Mouse (Mus musculus) stomach, embryonic 16.5 days (tissue): Measurements from ENCODE around the gene BC029722. TPM values are rescaled to one million over a fixed set of nuclear protein-coding genes. Genes with fewer than 3 reads are reported as not detected.

Experiments used
- ATAC-seq: fragments of 200-750 bp; cut with Nextera tagmentation; 2 replicates; pipeline ENCODE4 v1.8.0; 2017; ENCODE audit warnings: moderate number of reproducible peaks, moderate TSS enrichment; ENCODE audit not compliant: insufficient read depth, low FRiP score
- H3K27ac ChIP-seq: fragments of 300-500 bp; sonication (generic); 2 replicates; pipeline ENCODE4 v1.5.1; 2014; ENCODE audit warnings: low read length
- H3K27me3 ChIP-seq: fragments of 300-500 bp; sonication (generic); 2 replicates; pipeline ENCODE4 v1.6.1; 2014; ENCODE audit warnings: low read length, control low read depth, mixed read lengths; ENCODE audit not compliant: control insufficient read depth, insufficient read depth
- H3K36me3 ChIP-seq: fragments of 300-500 bp; sonication (generic); 2 replicates; pipeline ENCODE4 v1.6.1; 2014; ENCODE audit warnings: low read length; ENCODE audit not compliant: control insufficient read depth, insufficient read depth
- H3K4me1 ChIP-seq: fragments of 300-500 bp; sonication (generic); 2 replicates; pipeline ENCODE4 v1.6.1; 2014; ENCODE audit warnings: low read length, control low read depth, mixed read lengths; ENCODE audit not compliant: control insufficient read depth, insufficient read depth
- H3K4me2 ChIP-seq: fragments of 300-500 bp; sonication (generic); 2 replicates; pipeline ENCODE4 v1.6.1; 2014; ENCODE audit warnings: low read depth, low read length, mixed read lengths
- H3K4me3 ChIP-seq: fragments of 300-500 bp; sonication (generic); replicated peaks from 2 replicates; pipeline ENCODE4 v1.5.1; 2014; ENCODE audit warnings: mild to moderate bottlenecking, low read length
- H3K9ac ChIP-seq: fragments of 300-500 bp; sonication (generic); 2 replicates; pipeline ENCODE4 v1.6.1; 2014; ENCODE audit warnings: low read length
- H3K9me3 ChIP-seq: fragments of 300-500 bp; sonication (generic); replicated peaks from 2 replicates; pipeline ENCODE4 v1.6.1; 2016; ENCODE audit warnings: low read length, control low read depth; ENCODE audit not compliant: control insufficient read depth
- WGBS: fragments of 180-500 bp; shearing (Covaris S2); extraction: QIAGEN DNeasy Blood & Tissue Kit; methylation state at CpG from one replicate; pipeline ENCODE4 v1.1.7; 2014; 5-methylcytosine and 5-hydroxymethylcytosine counted together
- polyA plus RNA-seq: library from polyadenylated mRNA; unstranded; fragments of >200 nt; fragmentation: Nextera tagmentation; extraction: Ambion mirVana; gene quantifications from 2 replicates; pipeline ENCODE4 v1.2.1, GENCODE M21; 2015

The BC029722 gene
- polyA plus RNA-seq, 1 experiment from 2014 or later, result 25.7 TPM

DNA sequence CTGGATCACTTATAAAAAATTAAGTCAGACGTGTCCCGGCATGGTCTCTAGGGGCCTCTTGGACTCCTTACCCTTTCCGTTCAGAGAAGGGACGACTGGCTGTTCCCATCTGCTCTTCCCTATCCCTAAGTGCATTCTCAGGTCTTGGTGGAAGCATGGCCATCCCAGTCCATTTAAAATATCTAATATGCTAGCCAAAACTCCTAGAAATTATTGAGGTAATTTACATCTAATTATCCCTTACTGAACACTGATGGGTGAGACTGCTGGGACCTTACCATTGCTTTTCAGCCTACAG, 41.6 kb downstream of the BC029722 start:
- Histone ChIP-seq H3K4me1 (peaks cover 2% of the 10 kb centered on the region; the same call in 1 of the 2 replicates), H3K27ac (no peak overlapping the region), H3K9me3 (no peaks in the 10 kb centered on the region), H3K27me3 (peaks cover 24% of the 10 kb centered on the region), H3K9ac (no peak overlapping the region), H3K4me3 (no peak overlapping the region), H3K36me3 (no peaks in the 10 kb centered on the region), H3K4me2 (no peak overlapping the region)
- no peak for ATAC-seq
- WGBS, result 82% methylated on average over 4 of the region's 4 CpGs

DNA sequence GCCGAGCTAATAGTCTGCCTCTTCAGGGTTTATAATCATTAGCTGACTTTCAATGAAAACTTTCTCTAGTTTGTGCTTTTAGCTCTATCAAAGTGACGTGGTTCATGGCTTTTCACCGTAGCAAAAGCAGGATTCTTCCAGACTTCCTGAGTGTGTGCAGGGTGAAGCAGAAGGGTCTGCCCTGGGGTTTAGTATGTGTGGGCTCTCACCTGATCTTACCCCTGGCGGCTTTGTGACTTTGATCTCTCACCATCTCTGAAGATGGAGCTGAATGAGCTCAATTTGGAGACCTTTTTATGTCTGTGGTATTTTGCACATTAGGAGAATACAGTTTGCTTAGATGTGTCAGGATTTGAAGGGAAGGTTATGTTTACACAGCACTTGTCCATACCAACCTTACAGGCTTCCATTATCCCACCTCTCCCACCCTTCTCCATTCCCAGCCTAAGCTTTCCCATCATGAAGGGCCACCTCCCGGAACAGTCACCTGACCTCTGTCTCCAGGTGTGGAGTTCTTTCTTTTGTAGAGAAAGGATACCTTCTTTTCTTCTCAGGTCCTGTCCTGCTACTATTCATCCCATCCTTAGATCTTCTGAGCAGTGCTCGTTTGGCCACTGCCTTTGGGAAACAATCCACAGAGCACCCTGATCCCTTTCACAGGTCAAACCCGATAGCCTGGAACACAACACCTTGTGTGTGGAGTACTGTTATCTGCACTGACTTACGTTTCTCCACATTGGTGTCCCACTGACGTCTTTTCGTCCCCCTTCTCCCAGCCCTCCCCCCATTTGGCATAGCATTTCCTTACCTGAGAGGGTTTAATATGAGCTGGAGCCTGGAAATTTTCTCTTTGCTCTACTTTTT, 42.2 kb downstream of the BC029722 start:
- Histone ChIP-seq H3K4me1 (peaks cover 2% of the 10 kb centered on the region; the same call in 1 of the 2 replicates), H3K9ac (no peak overlapping the region), H3K4me2 (no peak overlapping the region), H3K9me3 (no peaks in the 10 kb centered on the region), H3K4me3 (no peak overlapping the region), H3K36me3 (no peaks in the 10 kb centered on the region), H3K27ac (no peak overlapping the region), H3K27me3 (peaks cover 24% of the 10 kb centered on the region)
- 53% methylated on average over 10 of the region's 10 CpGs for WGBS
- no peak for ATAC-seq

DNA sequence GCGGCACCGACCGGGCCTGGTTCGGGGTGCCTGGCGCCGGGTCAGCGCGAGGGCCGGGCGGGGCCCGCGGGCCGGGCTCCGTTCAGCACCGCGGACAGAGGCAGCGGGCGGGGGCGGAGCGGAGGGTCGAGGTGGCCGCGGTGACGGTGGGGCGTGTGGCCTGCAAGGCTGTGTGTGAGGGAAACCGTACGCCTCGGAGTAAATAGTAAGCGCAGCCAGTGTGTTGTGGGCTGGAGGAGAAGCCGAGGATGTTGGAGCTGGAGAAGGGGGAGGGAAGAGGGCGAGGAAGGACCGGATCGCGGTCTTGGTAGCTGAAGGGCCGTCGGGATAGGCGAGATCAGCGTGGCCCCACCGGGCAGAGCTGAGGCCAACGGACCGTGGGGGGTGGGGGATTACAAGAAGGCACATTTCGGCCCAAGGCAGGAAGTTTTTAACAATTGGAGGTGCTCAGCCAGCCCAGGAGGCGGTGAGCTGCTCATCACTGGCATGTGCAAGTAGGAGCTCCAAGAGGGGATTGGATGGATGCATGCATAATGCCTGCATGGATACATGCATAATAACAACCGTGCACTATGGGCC, 43.5 kb downstream of the BC029722 start:
- H3K4me2 ChIP-seq, result peak overlapping the region; percentile 94
- under 1% methylated on average over 44 of the region's 44 CpGs for WGBS

DNA sequence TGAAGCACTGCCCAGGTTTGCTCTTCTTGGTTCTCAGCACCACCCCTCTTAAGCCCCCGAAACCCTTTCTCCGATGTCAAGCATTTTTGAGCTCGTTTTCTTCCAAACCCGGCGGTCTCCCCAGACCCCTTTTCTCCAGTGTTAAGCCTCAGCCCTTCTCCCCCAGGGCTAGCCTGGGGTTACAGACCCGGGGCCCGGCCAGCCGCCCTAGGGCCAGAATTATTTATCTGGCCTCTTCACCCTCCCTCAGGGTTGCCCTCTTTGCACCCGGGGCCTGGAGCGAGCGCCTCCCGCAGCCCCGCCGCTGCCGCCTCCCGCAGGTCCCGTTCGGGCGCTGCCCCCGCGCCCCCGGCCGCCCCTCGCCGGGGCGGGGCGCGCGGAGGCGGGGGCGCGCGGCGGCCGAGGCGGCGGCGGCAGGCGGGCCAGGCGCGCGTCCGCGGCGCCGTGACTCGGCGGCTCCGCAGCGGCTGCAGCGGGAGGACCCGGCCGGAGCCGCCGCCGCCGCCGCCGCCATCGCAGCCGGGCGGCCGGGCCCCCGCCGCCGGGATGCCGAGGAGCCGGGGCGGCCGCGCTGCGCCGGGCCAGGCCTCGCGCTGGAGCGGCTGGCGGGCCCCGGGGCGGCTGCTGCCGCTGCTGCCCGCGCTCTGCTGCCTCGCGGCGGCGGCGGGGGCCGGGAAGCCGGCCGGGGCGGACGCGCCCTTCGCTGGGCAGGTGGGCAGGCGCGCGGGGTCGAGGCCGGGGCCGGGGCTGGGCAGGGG, 44.1 kb downstream of the BC029722 start, which contains the start of gene Mmp24:
Gene Mmp24, plus strand, starts transcription at position 416 of the 758 bp plus-strand sequence.
- no peak within 1 kb of the TSS; the same call in 1 of the 2 replicates for H3K9ac ChIP-seq

More for the DNA sequence above, 43.5 kb downstream of the BC029722 start:
- Histone ChIP-seq H3K4me3 (peak overlapping the region; percentile 58), H3K4me1 (peaks cover 2% of the 10 kb centered on the region; the same call in 1 of the 2 replicates), H3K36me3 (no peaks in the 10 kb centered on the region), H3K27me3 (peaks cover 24% of the 10 kb centered on the region), H3K9ac (no peak overlapping the region; the same call in 1 of the 2 replicates), H3K9me3 (no peaks in the 10 kb centered on the region), H3K27ac (no peak overlapping the region)
- ATAC-seq, result peak; percentile 72

DNA sequence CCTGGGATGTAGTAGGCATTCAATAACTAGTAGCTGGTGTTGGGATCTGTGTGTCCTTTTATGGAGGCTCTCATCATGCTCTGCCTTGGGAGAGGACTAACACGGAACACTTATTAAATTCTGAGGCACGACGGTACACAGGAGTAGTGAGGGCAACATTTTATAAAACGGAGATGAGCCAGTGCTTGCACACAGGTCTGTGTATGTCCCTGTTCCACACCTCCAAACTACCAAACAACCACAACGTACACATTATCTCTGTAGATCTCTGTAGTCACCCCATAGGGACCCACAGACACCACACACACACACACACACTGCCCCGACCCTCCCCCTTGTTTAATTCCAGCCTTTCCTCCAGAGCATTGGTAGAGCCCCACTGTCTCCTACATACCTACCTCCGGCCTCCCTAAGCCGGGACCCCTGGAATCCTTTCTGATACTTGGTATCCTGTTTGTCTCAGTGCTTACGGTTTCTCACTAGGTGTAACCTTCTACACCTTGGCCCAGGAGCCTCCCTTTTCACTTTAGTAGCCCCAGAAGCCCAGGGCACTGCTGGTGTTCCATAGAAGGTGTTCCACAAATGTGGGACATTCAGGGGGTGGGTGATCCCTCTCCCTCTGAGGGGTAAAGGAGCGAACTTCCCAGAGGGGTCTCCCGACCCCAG, 44.8 kb downstream of the BC029722 start:
- Histone ChIP-seq H3K4me3 (no peak overlapping the region), H3K9me3 (no peaks in the 10 kb centered on the region), H3K4me2 (peak overlapping the region; percentile 94), H3K9ac (no peak overlapping the region), H3K27ac (no peak overlapping the region), H3K27me3 (peaks cover 24% of the 10 kb centered on the region), H3K4me1 (peaks cover 2% of the 10 kb centered on the region; the same call in 1 of the 2 replicates), H3K36me3 (no peaks in the 10 kb centered on the region)
- 52% methylated on average over 11 of the region's 11 CpGs for WGBS
- no peak for ATAC-seq

More for the DNA sequence above, 44.1 kb downstream of the BC029722 start, which contains the start of gene Mmp24:
- peaks cover 2% of the 10 kb centered on the region; the same call in 1 of the 2 replicates for H3K4me1 ChIP-seq
- peak within 1 kb of the TSS; percentile 58 for H3K4me3 ChIP-seq
- no peaks in the 10 kb centered on the region for H3K36me3 ChIP-seq
- ATAC-seq, result peak; percentile 11; the same call in 1 of the 2 replicates
- peaks cover 24% of the 10 kb centered on the region for H3K27me3 ChIP-seq
- H3K27ac ChIP-seq, result no peak within 1 kb of the TSS
- 2% methylated on average over 60 of the region's 100 CpGs for WGBS
- no peaks in the 10 kb centered on the region for H3K9me3 ChIP-seq
- peak within 1 kb of the TSS; percentile 94 for H3K4me2 ChIP-seq

DNA sequence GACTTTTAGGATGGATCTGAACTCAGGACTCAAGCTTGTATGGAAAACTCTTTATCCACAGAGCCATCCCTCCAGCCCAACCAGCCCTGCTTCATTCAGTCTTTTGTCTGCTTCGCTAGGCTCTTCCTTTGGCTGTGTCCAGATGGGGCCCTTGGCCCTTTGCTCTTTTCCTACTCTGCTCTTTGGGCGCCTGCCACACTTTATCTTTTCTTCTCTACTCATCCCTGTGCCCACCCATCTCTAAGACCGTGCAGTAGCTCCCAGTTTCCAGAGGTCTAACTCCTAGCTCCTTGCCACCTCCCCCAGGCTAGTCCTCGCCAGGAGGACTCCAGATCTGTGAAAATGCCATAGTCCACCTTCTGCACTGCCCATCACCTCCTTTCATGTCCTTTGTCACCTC, 45.6 kb downstream of the BC029722 start:
- H3K9ac ChIP-seq, result no peak overlapping the region
- H3K36me3 ChIP-seq, result no peaks in the 10 kb centered on the region
- peaks cover 2% of the 10 kb centered on the region; the same call in 1 of the 2 replicates for H3K4me1 ChIP-seq
- H3K27me3 ChIP-seq, result peaks cover 24% of the 10 kb centered on the region
- no peak overlapping the region for H3K4me2 ChIP-seq
- WGBS, result 52% methylated on average over 4 of the region's 4 CpGs
- ATAC-seq, result no peak
- H3K27ac ChIP-seq, result no peak overlapping the region
- no peak overlapping the region for H3K4me3 ChIP-seq
- no peaks in the 10 kb centered on the region for H3K9me3 ChIP-seq

Other genes with a start within 250 kb of the BC029722 start
- 41.8 and 42.5 TPM in 2 replicates for gene Gss, start 226.6 kb downstream of the BC029722 start, polyA plus RNA-seq
- 0.21 and 0.58 TPM in 2 replicates for gene Myh7b, start 208.2 kb downstream of the BC029722 start, polyA plus RNA-seq
- gene Trpc4ap, start 127.0 kb downstream of the BC029722 start, polyA plus RNA-seq, result 111 and 115 TPM in 2 replicates
- gene Edem2, start 90.0 kb downstream of the BC029722 start, polyA plus RNA-seq, result 112 and 114 TPM in 2 replicates
- not detected in 2 replicates for gene Gm17581, start 83.6 kb downstream of the BC029722 start, polyA plus RNA-seq
- 18.2 and 23.1 TPM in 2 replicates for gene Procr, start 68.3 kb downstream of the BC029722 start, polyA plus RNA-seq
- gene Mmp24, start 44.1 kb downstream of the BC029722 start, polyA plus RNA-seq, result 0.23 and 0.31 TPM in 2 replicates
- 221 and 238 TPM in 2 replicates for gene Eif6, start 7.5 kb upstream of the BC029722 start, polyA plus RNA-seq
- 5.4 and 5.8 TPM in 2 replicates for gene Fam83c, start 15.4 kb upstream of the BC029722 start, polyA plus RNA-seq
- gene Uqcc1, start 110.9 kb upstream of the BC029722 start, polyA plus RNA-seq, result 66.5 and 67.1 TPM in 2 replicates
- gene Gm15557, start 121.3 kb upstream of the BC029722 start, polyA plus RNA-seq, result not detected in 2 replicates
- gene Gdf5, start 125.9 kb upstream of the BC029722 start, polyA plus RNA-seq, result 1.2 and 1.3 TPM in 2 replicates
- 12.3 and 16.3 TPM in 2 replicates for gene Cep250, start 137.0 kb upstream of the BC029722 start, polyA plus RNA-seq
- 1.7 and 1.8 TPM in 2 replicates for gene 6430550D23Rik, start 188.6 kb upstream of the BC029722 start, polyA plus RNA-seq
- gene Ergic3, start 188.6 kb upstream of the BC029722 start, polyA plus RNA-seq, result 209 and 240 TPM in 2 replicates
- 5.4 and 6.6 TPM in 2 replicates for gene Fer1l4, start 233.5 kb upstream of the BC029722 start, polyA plus RNA-seq
- 2.0 and 2.7 TPM in 2 replicates for gene Spag4, start 245.7 kb upstream of the BC029722 start, polyA plus RNA-seq